Mouse (Mus musculus): Measurements from ENCODE around the gene Mmgt2. TPM values are rescaled to one million over a fixed set of nuclear protein-coding genes. Genes with fewer than 3 reads are reported as not detected.

The Mmgt2 gene
- polyA plus RNA-seq, 1 experiment from 2014 or later, result 38.6 TPM

DNA sequence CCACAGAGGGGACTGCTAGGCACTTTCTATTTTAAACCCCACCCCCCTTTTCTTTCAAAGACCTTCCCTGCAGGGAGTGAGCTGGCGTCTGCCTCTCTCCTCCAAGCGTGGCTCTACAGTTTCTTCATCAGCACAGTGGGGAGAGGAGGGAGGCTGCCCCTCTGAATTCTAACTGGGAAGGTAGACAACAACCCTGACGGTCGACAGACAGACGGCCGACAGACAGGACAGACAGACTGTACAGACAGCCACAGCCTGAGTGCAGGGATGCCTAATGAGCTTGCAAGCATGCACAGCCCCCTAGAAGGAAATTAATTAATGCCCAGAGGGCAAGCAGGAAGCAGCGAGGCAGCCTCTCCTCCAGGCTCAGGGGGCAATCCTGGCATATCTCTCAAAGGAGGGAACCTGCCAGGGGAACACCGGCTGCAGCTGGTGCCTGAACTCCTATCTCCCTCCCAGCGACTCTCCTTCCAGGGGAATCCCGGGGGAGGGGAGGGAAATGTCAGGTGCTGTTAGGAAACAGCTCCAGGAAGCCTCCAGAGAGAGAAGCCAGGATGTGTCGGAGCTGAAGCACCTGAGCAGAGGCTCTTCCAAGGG lies 18.1 kb upstream of the Mmgt2 start:
- Histone ChIP-seq H3K27ac (peak overlapping the region; percentile 91), H3K9me3 (no peaks in the 10 kb centered on the region), H3K4me1 (peaks cover 59% of the 10 kb centered on the region), H3K36me3 (replicated peaks) (peaks cover 7% of the 10 kb centered on the region), H3K4me3 (peak overlapping the region; percentile 48), H3K27me3 (ENCODE audit: poor library complexity, severe bottlenecking) (no peaks in the 10 kb centered on the region)
- under 1% methylated on average over 11 of the region's 11 CpGs for WGBS
- peak; percentile 52 for DNase-seq (ENCODE audit: extremely low spot score, low spot score)

DNA sequence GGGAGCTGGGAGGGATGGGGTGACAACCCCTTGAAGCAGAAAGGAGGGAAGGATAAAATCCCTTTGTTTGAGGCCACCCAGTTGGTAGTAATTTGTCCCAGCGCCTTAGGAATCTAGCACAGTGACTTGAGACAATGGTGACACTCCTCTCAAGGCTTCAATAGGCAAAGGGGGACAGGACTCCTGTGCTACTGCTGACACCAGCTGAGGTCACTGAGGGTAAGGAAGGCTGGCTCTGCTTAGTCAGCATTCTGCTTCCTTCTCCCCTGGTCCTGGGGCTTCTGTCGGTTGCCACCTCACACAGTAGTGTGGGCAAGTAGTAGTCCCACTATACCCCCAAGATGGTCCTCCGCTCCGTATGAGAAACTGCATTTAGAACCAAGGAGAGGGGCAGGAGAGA lies 17.3 kb upstream of the Mmgt2 start:
- no peak for DNase-seq (ENCODE audit: extremely low spot score, low spot score)
- Histone ChIP-seq H3K4me3 (peak overlapping the region; percentile 48; the same call in 1 of the 2 replicates), H3K36me3 (replicated peaks) (peaks cover 7% of the 10 kb centered on the region), H3K4me1 (peaks cover 58% of the 10 kb centered on the region), H3K9me3 (no peaks in the 10 kb centered on the region), H3K27me3 (ENCODE audit: poor library complexity, severe bottlenecking) (no peaks in the 10 kb centered on the region), H3K27ac (peak overlapping the region; percentile 91)
- WGBS, result 22% methylated on average over 4 of the region's 4 CpGs

DNA sequence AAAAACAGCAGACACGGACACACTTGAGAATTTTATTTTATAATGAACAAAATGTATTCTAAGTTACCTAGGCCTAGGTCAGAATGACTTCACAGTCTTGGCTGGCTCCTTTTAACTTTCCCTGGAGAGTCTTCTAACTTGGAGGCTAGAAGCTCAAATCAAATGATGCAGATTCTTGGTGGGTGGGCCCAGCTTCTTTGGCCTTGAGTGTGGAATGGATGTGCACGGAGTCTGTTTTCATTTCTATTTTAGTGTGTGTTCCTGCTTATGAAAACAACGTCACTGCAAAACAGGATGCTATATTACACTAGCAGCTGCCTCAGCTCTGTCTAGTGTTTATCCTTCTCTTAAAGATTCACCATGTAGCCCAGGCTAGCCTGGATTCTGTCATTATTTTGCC lies 13.1 kb upstream of the Mmgt2 start:
- Histone ChIP-seq H3K36me3 (replicated peaks) (peaks cover 8% of the 10 kb centered on the region; the same call in 1 of the 2 replicates), H3K4me1 (peaks cover 53% of the 10 kb centered on the region)
- DNase-seq (ENCODE audit: extremely low spot score, low spot score), result no peak

DNA sequence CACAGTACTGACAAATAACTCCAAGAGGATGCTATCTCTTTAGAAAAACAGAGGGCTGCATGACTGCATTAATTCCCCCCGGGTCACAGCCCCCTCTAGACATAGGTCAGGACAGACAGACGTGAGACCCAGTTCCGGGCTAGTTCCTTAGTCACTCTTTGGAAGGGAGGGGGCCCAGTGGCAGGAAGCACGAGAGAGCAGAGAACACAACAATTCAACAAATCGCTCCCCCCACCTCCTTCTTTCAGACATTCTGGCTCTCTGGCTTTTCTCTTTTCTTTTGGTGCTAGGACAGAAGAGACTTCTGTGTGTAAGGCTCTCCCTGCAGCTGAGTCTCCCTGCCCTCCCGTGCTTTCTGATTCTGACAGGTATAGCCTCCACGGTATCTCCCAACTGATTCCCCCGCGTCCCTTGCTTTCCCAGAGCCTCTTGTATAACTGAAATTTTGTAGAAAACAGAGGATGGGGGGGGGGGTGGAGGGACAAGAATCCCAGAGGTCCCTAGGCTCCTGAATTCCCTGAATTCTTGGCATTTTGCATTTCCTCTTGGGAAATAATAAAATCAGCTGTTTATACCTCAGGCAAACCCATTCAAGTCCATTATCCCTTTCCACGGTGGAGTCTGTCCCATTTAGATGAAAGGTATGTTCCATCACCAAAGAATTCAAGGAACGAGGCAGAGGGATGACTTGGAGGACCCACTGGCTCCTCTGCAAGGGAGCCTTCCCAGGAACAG lies 12.2 kb upstream of the Mmgt2 start:
- Histone ChIP-seq H3K27me3 (ENCODE audit: poor library complexity, severe bottlenecking) (no peaks in the 10 kb centered on the region), H3K27ac (peak overlapping the region; percentile 48; the same call in 1 of the 2 replicates), H3K36me3 (replicated peaks) (peaks cover 8% of the 10 kb centered on the region; the same call in 1 of the 2 replicates), H3K9me3 (no peaks in the 10 kb centered on the region), H3K4me3 (no peak overlapping the region), H3K4me1 (peaks cover 44% of the 10 kb centered on the region)
- DNase-seq (ENCODE audit: extremely low spot score, low spot score), result no peak
- WGBS, result 65% methylated on average over 11 of the region's 11 CpGs

More for the DNA sequence above, 13.1 kb upstream of the Mmgt2 start:
- H3K4me3 ChIP-seq, result no peak overlapping the region
- H3K27ac ChIP-seq, result no peak overlapping the region
- 93% methylated on average over 3 of the region's 3 CpGs for WGBS
- no peaks in the 10 kb centered on the region for H3K9me3 ChIP-seq
- no peaks in the 10 kb centered on the region for H3K27me3 ChIP-seq (ENCODE audit: poor library complexity, severe bottlenecking)

DNA sequence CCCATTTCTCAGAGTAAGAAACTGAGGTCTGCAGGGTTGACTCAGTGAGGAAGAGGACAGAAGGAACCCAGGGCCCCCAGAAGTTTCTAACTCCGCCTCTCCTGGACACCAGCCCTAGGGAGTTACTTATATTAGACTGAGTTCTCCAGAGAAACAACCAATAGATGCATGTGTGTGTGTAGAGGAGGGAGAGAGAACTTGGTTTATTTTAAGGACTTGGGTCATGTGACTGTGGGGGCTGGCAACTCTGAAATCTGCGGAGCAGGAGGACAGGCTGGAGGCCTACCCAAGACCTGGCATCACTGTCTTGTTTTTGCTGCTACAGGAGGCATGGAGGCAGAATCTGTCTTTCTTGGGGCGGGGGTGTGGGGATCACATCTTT lies 11.6 kb upstream of the Mmgt2 start:
- Histone ChIP-seq H3K27ac (no peak overlapping the region), H3K4me1 (peaks cover 39% of the 10 kb centered on the region), H3K27me3 (ENCODE audit: poor library complexity, severe bottlenecking) (no peaks in the 10 kb centered on the region), H3K4me3 (no peak overlapping the region), H3K9me3 (no peaks in the 10 kb centered on the region), H3K36me3 (replicated peaks) (peaks cover 8% of the 10 kb centered on the region; the same call in 1 of the 2 replicates)
- WGBS, result 92% methylated on average over 3 of the region's 3 CpGs
- DNase-seq (ENCODE audit: extremely low spot score, low spot score), result no peak

DNA sequence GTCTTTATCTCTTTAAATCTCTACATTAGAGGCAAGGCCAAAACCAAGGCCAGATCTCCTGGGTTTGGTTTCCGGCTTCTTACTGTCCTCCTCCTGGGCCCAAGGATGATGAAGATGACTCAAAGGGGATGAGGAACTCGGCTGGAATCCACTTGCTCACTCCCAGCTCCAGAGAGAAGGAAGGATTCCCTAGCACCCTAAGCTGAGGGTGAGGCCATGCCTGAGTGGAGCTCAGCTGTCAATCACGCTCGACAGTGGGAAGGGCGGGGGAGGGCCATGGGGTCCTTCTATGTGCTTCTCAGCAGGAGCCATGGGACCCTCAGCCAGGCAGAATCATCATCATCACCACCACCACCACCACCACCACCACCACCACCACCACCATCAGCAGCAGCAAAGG lies 11.1 kb upstream of the Mmgt2 start:
- peaks cover 38% of the 10 kb centered on the region for H3K4me1 ChIP-seq
- H3K27ac ChIP-seq, result no peak overlapping the region
- H3K4me3 ChIP-seq, result no peak overlapping the region
- WGBS, result 80% methylated on average over 5 of the region's 5 CpGs
- peaks cover 8% of the 10 kb centered on the region; the same call in 1 of the 2 replicates for H3K36me3 ChIP-seq (replicated peaks)
- H3K9me3 ChIP-seq, result no peaks in the 10 kb centered on the region
- H3K27me3 ChIP-seq (ENCODE audit: poor library complexity, severe bottlenecking), result no peaks in the 10 kb centered on the region
- no peak for DNase-seq (ENCODE audit: extremely low spot score, low spot score)

DNA sequence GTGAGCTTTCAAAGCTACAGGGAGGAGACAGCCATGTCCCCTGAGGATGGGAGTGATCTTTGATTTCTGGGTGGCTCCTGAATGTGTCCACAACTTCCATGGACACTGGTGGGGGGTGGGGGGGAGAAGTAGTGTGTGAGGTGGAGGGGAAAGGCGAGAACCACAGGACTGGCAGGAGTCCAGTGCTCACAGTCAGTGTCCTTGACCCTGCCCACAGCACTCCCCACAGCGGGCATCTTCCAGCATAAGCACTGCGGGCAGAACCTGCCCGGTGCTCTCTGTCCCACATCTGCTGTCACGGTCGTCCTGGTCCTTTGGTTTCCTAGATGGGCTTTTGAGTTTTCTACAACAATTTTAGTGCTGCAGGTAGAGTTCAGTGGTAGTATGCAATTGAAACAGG lies 10.7 kb upstream of the Mmgt2 start:
- peaks cover 7% of the 10 kb centered on the region; the same call in 1 of the 2 replicates for H3K36me3 ChIP-seq (replicated peaks)
- H3K9me3 ChIP-seq, result no peaks in the 10 kb centered on the region
- no peak for DNase-seq (ENCODE audit: extremely low spot score, low spot score)
- H3K4me1 ChIP-seq, result peaks cover 42% of the 10 kb centered on the region
- H3K27me3 ChIP-seq (ENCODE audit: poor library complexity, severe bottlenecking), result no peaks in the 10 kb centered on the region
- H3K27ac ChIP-seq, result no peak overlapping the region
- H3K4me3 ChIP-seq, result no peak overlapping the region
- WGBS, result 93% methylated on average over 6 of the region's 6 CpGs

DNA sequence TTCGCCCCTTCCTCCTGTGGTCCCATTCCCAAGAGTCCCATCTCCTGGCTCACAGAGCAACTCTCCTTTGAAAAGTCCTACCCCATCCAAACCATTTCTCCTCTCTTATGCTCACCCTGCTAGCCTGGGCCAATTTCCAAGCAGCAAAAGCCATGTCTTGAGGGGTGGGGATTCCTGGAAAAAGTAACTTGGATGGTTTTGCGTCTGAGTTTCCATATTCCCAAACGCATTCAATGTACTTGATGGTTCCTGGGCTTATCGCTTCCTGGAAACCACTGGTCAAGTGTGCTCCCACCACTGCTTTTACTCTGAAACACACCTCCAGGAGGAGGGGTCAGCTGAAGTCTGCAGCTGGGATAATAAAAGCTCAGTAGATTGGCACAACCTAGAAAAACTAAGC lies 10.1 kb upstream of the Mmgt2 start:
- peaks cover 10% of the 10 kb centered on the region; the same call in 1 of the 2 replicates for H3K36me3 ChIP-seq (replicated peaks)
- H3K4me3 ChIP-seq, result no peak overlapping the region
- no peaks in the 10 kb centered on the region for H3K27me3 ChIP-seq (ENCODE audit: poor library complexity, severe bottlenecking)
- DNase-seq (ENCODE audit: extremely low spot score, low spot score), result no peak
- H3K4me1 ChIP-seq, result peaks cover 48% of the 10 kb centered on the region
- H3K27ac ChIP-seq, result no peak overlapping the region
- H3K9me3 ChIP-seq, result no peaks in the 10 kb centered on the region
- 95% methylated on average over 4 of the region's 4 CpGs for WGBS

DNA sequence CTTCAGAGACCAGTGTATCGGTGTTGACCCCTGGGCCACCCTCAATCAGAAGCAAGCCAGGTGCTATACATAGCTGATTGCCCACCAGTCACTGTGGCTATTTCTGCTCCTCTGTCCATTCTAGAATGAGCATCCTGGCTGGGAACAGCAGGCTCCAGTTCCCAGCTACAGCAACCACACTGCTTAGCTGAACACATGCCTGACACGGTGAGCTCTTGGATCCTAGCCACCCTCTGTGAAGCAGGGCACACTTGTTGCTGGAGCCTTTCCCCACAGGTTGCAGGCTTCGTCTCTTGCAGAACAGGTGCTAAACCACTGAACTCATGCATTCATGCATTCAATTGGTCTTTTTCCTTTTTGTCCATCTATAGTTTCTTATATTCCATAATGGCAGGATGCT lies 8.1 kb upstream of the Mmgt2 start:
- H3K9me3 ChIP-seq, result no peaks in the 10 kb centered on the region
- no peak overlapping the region for H3K27ac ChIP-seq
- H3K4me3 ChIP-seq, result no peak overlapping the region
- 92% methylated on average over 3 of the region's 3 CpGs for WGBS
- H3K36me3 ChIP-seq (replicated peaks), result peaks cover 25% of the 10 kb centered on the region
- H3K4me1 ChIP-seq, result peaks cover 50% of the 10 kb centered on the region
- DNase-seq (ENCODE audit: extremely low spot score, low spot score), result no peak
- H3K27me3 ChIP-seq (ENCODE audit: poor library complexity, severe bottlenecking), result no peaks in the 10 kb centered on the region

DNA sequence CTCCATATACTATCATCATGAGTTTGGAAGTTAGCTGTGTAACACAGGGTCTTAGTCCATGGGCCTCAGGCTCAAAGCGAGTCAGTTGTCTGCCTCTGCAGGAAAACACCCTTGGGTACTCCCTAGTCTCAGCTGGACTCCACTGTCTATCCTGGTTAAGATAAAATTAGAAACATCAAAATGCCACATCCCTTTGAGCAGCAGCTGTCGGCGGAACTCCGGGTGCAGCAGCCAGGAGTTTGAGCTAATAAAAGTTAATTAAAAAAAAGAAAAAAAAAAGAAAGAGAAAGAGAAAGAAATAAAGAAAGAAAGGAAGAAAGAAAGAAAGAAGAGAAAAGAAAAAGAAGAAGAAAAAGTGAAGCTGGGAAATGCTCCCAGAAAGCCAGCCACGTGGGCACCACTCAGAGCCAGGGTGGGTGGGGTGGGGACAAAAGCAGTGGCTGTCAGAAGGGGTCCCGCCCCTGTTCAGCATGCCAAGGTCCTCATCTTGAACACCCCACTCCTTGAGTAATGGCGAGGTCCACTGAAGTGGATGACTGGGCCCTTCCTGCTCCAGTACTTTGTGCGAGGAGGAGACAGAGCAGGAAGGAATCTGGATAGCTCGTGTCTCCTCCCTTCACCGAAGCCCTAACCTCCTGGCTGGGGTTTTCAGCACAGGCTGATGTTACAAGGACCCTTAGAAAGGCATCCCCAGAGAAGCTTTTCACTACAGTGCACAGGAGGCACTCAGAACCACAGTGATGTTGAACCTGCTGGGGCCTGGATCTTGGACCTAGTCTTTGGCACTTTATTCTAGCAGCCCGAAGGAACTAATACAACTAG lies 6.2 kb upstream of the Mmgt2 start:
- Histone ChIP-seq H3K27me3 (ENCODE audit: poor library complexity, severe bottlenecking) (no peaks in the 10 kb centered on the region), H3K4me1 (peaks cover 59% of the 10 kb centered on the region), H3K36me3 (replicated peaks) (peaks cover 25% of the 10 kb centered on the region), H3K27ac (peak overlapping the region; percentile 17; the same call in 1 of the 2 replicates), H3K9me3 (no peaks in the 10 kb centered on the region), H3K4me3 (no peak overlapping the region)
- DNase-seq (ENCODE audit: extremely low spot score, low spot score), result no peak
- 70% methylated on average over 11 of the region's 11 CpGs for WGBS

DNA sequence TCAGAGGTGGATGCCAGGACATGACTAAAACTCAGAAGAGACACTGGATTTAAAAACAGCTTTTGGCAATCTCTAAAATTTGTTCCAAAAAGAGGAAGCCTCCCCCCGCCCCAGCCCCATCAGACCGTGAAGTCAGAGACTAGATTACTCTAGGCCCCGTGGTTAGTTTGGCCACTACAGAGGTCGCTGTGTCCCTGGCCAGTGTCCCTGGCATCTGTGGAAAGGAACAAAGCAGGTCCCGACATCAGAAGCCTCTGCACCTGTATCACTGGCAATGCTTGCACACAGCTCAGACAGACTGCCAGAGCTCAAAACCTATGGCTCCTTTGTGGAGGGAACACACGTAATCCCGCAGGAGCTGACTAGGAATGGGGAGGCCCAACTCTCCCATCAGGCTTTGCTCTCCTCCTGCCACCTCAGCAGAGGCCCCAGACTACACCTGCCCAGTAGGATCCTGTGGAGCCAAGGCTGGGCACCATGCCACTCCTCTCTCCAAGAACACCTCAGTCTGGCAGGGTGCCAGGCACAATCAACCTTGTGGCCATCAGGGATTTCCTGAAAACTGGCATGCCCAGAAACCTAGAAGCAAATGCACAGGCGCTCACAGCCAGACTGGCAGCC lies 5.3 kb upstream of the Mmgt2 start:
- WGBS, result 80% methylated on average over 8 of the region's 8 CpGs
- DNase-seq (ENCODE audit: extremely low spot score, low spot score), result no peak
- Histone ChIP-seq H3K27me3 (ENCODE audit: poor library complexity, severe bottlenecking) (no peaks in the 10 kb centered on the region), H3K36me3 (replicated peaks) (peaks cover 19% of the 10 kb centered on the region), H3K4me1 (peaks cover 61% of the 10 kb centered on the region), H3K9me3 (no peaks in the 10 kb centered on the region), H3K4me3 (no peak overlapping the region), H3K27ac (peak overlapping the region; percentile 54)

DNA sequence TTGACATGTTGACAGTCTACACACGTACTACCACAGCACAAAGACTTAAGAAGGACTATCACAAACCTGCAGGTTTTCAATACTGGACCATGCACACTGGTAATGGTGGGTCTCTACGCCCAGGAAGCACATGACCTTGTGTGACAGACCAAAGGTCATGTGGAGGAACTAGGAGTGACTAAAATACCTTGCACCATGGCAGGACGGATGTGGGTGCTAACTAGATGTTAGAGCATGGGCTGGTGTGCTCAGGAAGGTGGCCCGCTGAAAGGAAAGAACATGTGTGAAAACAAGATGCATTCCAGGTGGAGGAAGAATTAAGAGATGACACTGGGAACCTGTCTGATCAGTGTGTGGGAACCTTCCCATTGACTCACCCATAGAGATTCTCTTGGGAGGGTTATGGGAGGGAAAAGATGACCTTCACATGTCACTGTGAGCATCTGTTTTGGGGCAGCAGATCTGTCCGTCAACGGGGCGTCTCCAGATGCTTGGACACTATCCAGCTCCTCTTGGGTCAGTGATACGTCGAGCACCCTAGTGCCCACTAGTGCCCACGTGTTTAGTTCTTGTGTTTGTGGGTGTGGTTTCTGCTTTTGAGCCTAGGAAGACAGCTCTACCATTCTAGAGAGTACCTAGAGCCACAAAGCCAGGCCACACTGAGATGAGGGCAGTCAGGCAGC lies 4.6 kb upstream of the Mmgt2 start:
- Histone ChIP-seq H3K27me3 (ENCODE audit: poor library complexity, severe bottlenecking) (no peaks in the 10 kb centered on the region), H3K36me3 (replicated peaks) (peaks cover 19% of the 10 kb centered on the region), H3K9me3 (no peaks in the 10 kb centered on the region), H3K4me1 (peaks cover 65% of the 10 kb centered on the region), H3K4me3 (no peak overlapping the region), H3K27ac (no peak overlapping the region)
- no peak for DNase-seq (ENCODE audit: extremely low spot score, low spot score)
- WGBS, result 93% methylated on average over 10 of the region's 10 CpGs
